15 mouse cellular contexts compared by ENCODE assay signal in the genomic region with DNA sequence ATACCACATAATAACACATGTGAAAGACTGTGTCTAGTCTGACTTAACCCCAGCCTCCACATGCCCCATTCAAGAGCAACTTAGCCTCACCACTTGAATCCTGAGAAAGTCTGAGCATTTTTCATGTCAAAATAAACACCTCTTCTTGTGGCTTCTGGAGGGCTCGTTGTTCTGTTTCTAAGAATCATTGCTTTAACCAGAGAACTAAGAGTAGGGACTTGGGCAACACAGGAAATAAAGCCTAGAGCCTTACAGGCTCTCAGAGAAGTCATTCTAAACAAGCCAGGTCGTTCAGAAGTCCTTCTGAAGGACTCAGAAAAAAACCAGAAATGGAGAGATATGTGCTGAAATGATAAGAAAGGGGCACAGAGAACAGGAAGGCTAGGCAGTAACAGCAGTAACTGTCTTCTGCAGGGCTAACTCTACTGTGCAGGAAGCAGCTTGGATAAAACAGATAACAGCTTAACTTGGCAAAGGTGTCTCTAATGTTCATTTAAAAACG. TPM values are rescaled to one million over a fixed set of nuclear protein-coding genes. Genes with fewer than 3 reads are reported as not detected.
A peak's percentile ranks its signal among the peaks of the same experiment; 100 is the strongest.
DNase-seq lines count a peak whose midpoint lies in the region; ATAC-seq and TF ChIP-seq lines count a peak whose summit lies in the region.
"Had no signal": no experiment of that assay in that cellular context is flagged by ENCODE, and none has a peak within 500 bp of the region (broad histone marks: within the 10 kb centered on the region; RNA-seq: fewer than 3 reads in every experiment).

No protein-coding gene starts in this region.

- H3K9me3 ChIP-seq in CH12.LX (replicated peaks; ENCODE audit: low read length), result no peaks in the 10 kb centered on the region
- H3K9me3 ChIP-seq: heart, embryonic 13.5 days had no signal

- H3K79me2 ChIP-seq in CH12.LX (replicated peaks; ENCODE audit: control insufficient read depth, extremely low read depth, insufficient read depth, poor library complexity, severe bottlenecking), result peaks cover 76% of the 10 kb centered on the region

- peaks cover 42 to 75% of the 10 kb centered on the region in 2 experiments for H3K36me3 ChIP-seq in CH12.LX (replicated peaks in 1 of 2; ENCODE audit: control insufficient read depth in 1 of 2, insufficient read depth in 1 of 2, low read length in 1 of 2)
- H3K36me3 ChIP-seq: heart, embryonic 13.5 days had no signal

- TF ChIP-seq CTCF in CH12.LX (conservative IDR thresholded peaks at IDR 0.05 in 1 of 2, IDR thresholded peaks at IDR 0.05 in 1 of 2; ENCODE audit: low read depth in 2 of 2, low read length in 2 of 2), result no peak

- in situ Hi-C loops in CH12.LX (cut with MboI; ENCODE audit: low pct_ligation_motif_present, low pct_unique_long_range_greater_than_20kb, low sequenced_read_pairs), result no loop called here

- peak; percentile 33 for ATAC-seq in activated CD4-positive, CD25-positive, alpha-beta regulatory T cell, adult 4 months
- ATAC-seq in megakaryocyte progenitor cell, adult 5-6 weeks (replicated peaks; ENCODE audit: poor library complexity), result peak; percentile 89
- ATAC-seq: intestine, postnatal 0 days had no signal

- H3K27ac ChIP-seq in CH12.LX (ENCODE audit: insufficient read depth, low read depth), result no peak overlapping the region
- H3K27ac ChIP-seq: heart, embryonic 13.5 days had no signal

- H3K4me1 ChIP-seq in CH12.LX (ENCODE audit: control insufficient read depth in 1 of 2, insufficient read depth in 2 of 2), result peaks cover 15 to 56% of the 10 kb centered on the region in 2 experiments

- H3K27me3 ChIP-seq in CH12.LX (replicated peaks), result no peaks in the 10 kb centered on the region
- H3K27me3 ChIP-seq: heart, embryonic 13.5 days had no signal

- H3K4me3 ChIP-seq in CH12.LX (replicated peaks in 1 of 3; ENCODE audit: low read depth in 2 of 3, low read length in 2 of 3, poor library complexity in 1 of 3), result no peak overlapping the region
- H3K4me3 ChIP-seq: heart, embryonic 13.5 days had no signal

- TF ChIP-seq RAD21 in CH12.LX (IDR thresholded peaks at IDR 0.05; ENCODE audit: low read depth, low read length), result no peak

- no peak for TF ChIP-seq EP300 in CH12.LX (IDR thresholded peaks at IDR 0.05; ENCODE audit: low read length)

- dilution Hi-C loops in CH12.LX (cut with MboI; ENCODE audit: extremely low pct_ligation_motif_present, extremely low pct_unique_long_range_greater_than_20kb, low sequenced_read_pairs), result no loop called here

- DNase-seq in CH12.LX (ENCODE audit: extremely low read depth), result no peak
- peak; percentile 21 for DNase-seq in induced T-regulatory cell, adult 2 months (ENCODE audit: low read depth)
- no peak for DNase-seq in right cerebral cortex, postnatal 14 days
- DNase-seq in ovary, postnatal 36 days (ENCODE audit: low spot score), result no peak
- DNase-seq in cerebellum, adult 8-10 months, result no peak
- DNase-seq: adrenal gland, postnatal 36 days; cerebellum, adult 18-20 months; embryo, embryonic 11 days; gastrocnemius, postnatal 14 days; lung, adult 2 months; thymus, postnatal 25 days had no signal

- peak; percentile 9; the same call in 1 of the 2 replicates for TF ChIP-seq POLR2A in CH12.LX (IDR thresholded peaks at IDR 0.05; ENCODE audit: low read depth, low read length)

- peak overlapping the region; percentile 13; the same call in 1 of the 2 replicates for H3K4me2 ChIP-seq in CH12.LX (ENCODE audit: insufficient read depth, low read depth, poor library complexity, severe bottlenecking)
- H3K4me2 ChIP-seq: heart, embryonic 13.5 days had no signal

- H3K9ac ChIP-seq in CH12.LX (ENCODE audit: insufficient read depth, low read depth), result no peak overlapping the region; the same call in 1 of the 2 replicates
- H3K9ac ChIP-seq: heart, embryonic 13.5 days had no signal

TF ChIP-seq in CH12.LX, 34 proteins besides CTCF, POLR2A, EP300 and RAD21:
- TF ChIP-seq MAX (IDR thresholded peaks at IDR 0.05; ENCODE audit: low read length), result no peak
- TF ChIP-seq CHD2 (IDR thresholded peaks at IDR 0.05; ENCODE audit: low read length), result no peak
- TF ChIP-seq BHLHE40 (IDR thresholded peaks at IDR 0.05; ENCODE audit: low read depth, low read length), result no peak
- TF ChIP-seq MYC (IDR thresholded peaks at IDR 0.05; ENCODE audit: low read depth, low read length), result no peak
- TF ChIP-seq MEF2A (IDR thresholded peaks at IDR 0.05; ENCODE audit: borderline replicate concordance, low read depth, low read length), result no peak
- no peak for TF ChIP-seq JUN (IDR thresholded peaks at IDR 0.05; ENCODE audit: insufficient read depth, low read depth, low read length)
- no peak for TF ChIP-seq ETS1 (conservative IDR thresholded peaks at IDR 0.05; ENCODE audit: low read depth, low read length)
- TF ChIP-seq GABPA (IDR thresholded peaks at IDR 0.05; ENCODE audit: insufficient replicate concordance, low read depth, low read length), result no peak
- no peak for TF ChIP-seq ZMIZ1 (IDR thresholded peaks at IDR 0.05; ENCODE audit: low read depth, low read length)
- TF ChIP-seq USF2 (conservative IDR thresholded peaks at IDR 0.05; ENCODE audit: low read depth, low read length), result no peak
- no peak for TF ChIP-seq MXI1 (IDR thresholded peaks at IDR 0.05; ENCODE audit: low read depth, low read length)

RNA-seq across cellular contexts. Expression of gene Itga4, which starts 14.9 kb away (rescaled TPM):
- 79.3 and 80.0 TPM in 2 replicates for total RNA-seq in CH12.LX (2012; rRNA removed)
- total RNA-seq in CH12.LX (2014; rRNA removed), result 54.3 and 55.7 TPM in 2 replicates
- polyA plus RNA-seq in CH12.LX (2012; ENCODE audit: insufficient read length, low read depth), result 44.7 and 51.2 TPM in 2 replicates
- polyA plus RNA-seq in activated CD4-positive, CD25-positive, alpha-beta regulatory T cell, adult 4 months (2017; shearing (Covaris generic)), result 100 to 1,000 TPM; 154 to 180 TPM
- total RNA-seq in megakaryocyte progenitor cell, adult 5-6 weeks (2015), result 111 and 140 TPM in 2 replicates
- total RNA-seq in megakaryocyte progenitor cell, adult 5-6 weeks (2017), result 80.4 and 107 TPM in 2 replicates
